9 mouse cellular contexts compared by ENCODE assay signal in the genomic region with DNA sequence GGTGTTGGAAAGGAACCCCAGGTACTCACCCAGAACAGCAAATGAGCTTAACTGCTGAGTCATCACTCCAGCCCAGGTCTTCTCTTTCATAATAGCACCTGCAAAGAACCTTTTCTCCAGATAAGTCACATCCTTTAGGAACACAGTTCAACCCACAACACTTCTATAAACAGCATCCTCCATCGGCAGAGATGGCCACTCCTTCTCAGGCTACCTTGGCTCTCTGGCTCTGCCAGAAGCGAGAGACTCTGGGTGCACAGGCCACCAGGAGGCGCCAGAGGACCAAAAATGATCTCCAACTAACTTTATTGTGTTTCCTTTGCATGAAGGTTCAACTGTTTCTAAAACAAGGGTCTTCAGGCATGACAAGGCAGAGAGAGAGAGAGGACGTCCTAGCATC. TPM values are rescaled to one million over a fixed set of nuclear protein-coding genes. Genes with fewer than 3 reads are reported as not detected.
DNase-seq lines count a peak whose midpoint lies in the region; ATAC-seq lines count a peak whose summit lies in the region.
"Had no signal": no experiment of that assay in that cellular context is flagged by ENCODE, and none has a peak within 500 bp of the region (broad histone marks: within the 10 kb centered on the region; RNA-seq: fewer than 3 reads in every experiment).

No protein-coding gene starts in this region.

- H3K27ac ChIP-seq in embryonic facial prominence, embryonic 11.5 days (replicated peaks; ENCODE audit: low read depth, low read length), result no peak overlapping the region
- H3K27ac ChIP-seq: limb, embryonic 15.5 days had no signal

- intact Hi-C loops in heart, postnatal 14 days (cut with DNase I), result loop anchor here (1.0 to 5.0 kb wide), 3 partner anchors 42 to 134 kb away; no protein-coding TSS in a partner anchor

- H3K9me3 ChIP-seq in embryonic facial prominence, embryonic 11.5 days (replicated peaks; ENCODE audit: control insufficient read depth, low read length), result no peaks in the 10 kb centered on the region
- H3K9me3 ChIP-seq: limb, embryonic 15.5 days had no signal

- H3K4me3 ChIP-seq in embryonic facial prominence, embryonic 11.5 days (ENCODE audit: low read depth, low read length), result no peak overlapping the region
- H3K4me3 ChIP-seq: limb, embryonic 15.5 days had no signal

- no peaks in the 10 kb centered on the region for H3K36me3 ChIP-seq in embryonic facial prominence, embryonic 11.5 days (replicated peaks; ENCODE audit: control insufficient read depth, insufficient read depth, low read depth, low read length)
- H3K36me3 ChIP-seq: limb, embryonic 15.5 days had no signal

- no peak overlapping the region for H3K4me2 ChIP-seq in embryonic facial prominence, embryonic 11.5 days (ENCODE audit: low read depth, low read length)
- H3K4me2 ChIP-seq: limb, embryonic 15.5 days had no signal

- no peak overlapping the region for H3K9ac ChIP-seq in embryonic facial prominence, embryonic 11.5 days (replicated peaks; ENCODE audit: low read length)
- H3K9ac ChIP-seq: limb, embryonic 15.5 days had no signal

- peak; percentile 83 for DNase-seq in ES-CJ7 (ENCODE audit: low read depth, low spot score)
- peak; percentile 91 to 93 for DNase-seq in adrenal gland, postnatal 36 days
- peak; percentile 93 for DNase-seq in embryonic facial prominence, embryonic 11.5 days (ENCODE audit: low spot score)
- peak; percentile 87 to 93 for DNase-seq in heart, postnatal 14 days
- peak; percentile 84 to 92 for DNase-seq in layer of hippocampus, adult 8-10 months (ENCODE audit: low spot score in 2 of 2)
- peak; percentile 74 for DNase-seq in lung, postnatal 25 days (ENCODE audit: low spot score)
- peak; percentile 88 for DNase-seq in right cerebral cortex, postnatal 14 days
- peak; percentile 90 for DNase-seq in urinary bladder, postnatal 25 days (ENCODE audit: low spot score)

- no peak for ATAC-seq in embryonic facial prominence, embryonic 11.5 days (replicated peaks; ENCODE audit: insufficient number of reproducible peaks, low FRiP score, low TSS enrichment, low read depth)

- no peaks in the 10 kb centered on the region for H3K4me1 ChIP-seq in embryonic facial prominence, embryonic 11.5 days (ENCODE audit: control insufficient read depth, insufficient read depth, low read length)

- 4% methylated on average over 4 of the region's 4 CpGs for WGBS in embryonic facial prominence, embryonic 11.5 days

- H3K27me3 ChIP-seq in embryonic facial prominence, embryonic 11.5 days (ENCODE audit: control insufficient read depth, insufficient read depth, low read length), result no peaks in the 10 kb centered on the region; the same call in 1 of the 2 replicates
- H3K27me3 ChIP-seq: limb, embryonic 15.5 days had no signal

RNA-seq across cellular contexts. Expression of a gene that starts 15.8 kb away (rescaled TPM):
- 10 to 100 TPM; 23.2 to 34.6 TPM for total RNA-seq in adrenal gland, postnatal 36 days (2021)
- 56.7 and 57.3 TPM in 2 replicates for polyA plus RNA-seq in embryonic facial prominence, embryonic 11.5 days (2014; fragmentation: Nextera tagmentation; extraction: Ambion mirVana)
- total RNA-seq in heart, postnatal 14 days (2021), result 1 to 10 TPM; 7.8 to 7.9 TPM
- 10 to 100 TPM; 42.9 to 44.6 (median 43.4) TPM for total RNA-seq in layer of hippocampus, adult 8-10 months (2022)
